Mouse (Mus musculus): ENCODE data around the gene Osbpl8. TPM values are rescaled to one million over a fixed set of nuclear protein-coding genes. Genes with fewer than 3 reads are reported as not detected.
A peak's percentile ranks its signal among the peaks of the same experiment; 100 is the strongest.

Osbpl8 gene
- polyA plus RNA-seq, 1 experiment: 17.1 TPM

- H3K36me3 ChIP-seq (ENCODE audit: control insufficient read depth, insufficient read depth, low read length): peaks cover 2% of the 10 kb centered on the region
- TF ChIP-seq POLR2A (IDR thresholded peaks at IDR 0.05; ENCODE audit: low read depth, low read length): no peak
- TF ChIP-seq CTCF (conservative IDR thresholded peaks at IDR 0.05; ENCODE audit: insufficient read depth, insufficient read length, low read depth, low read length): no peak
- no peaks in the 10 kb centered on the region for H3K27me3 ChIP-seq (replicated peaks; ENCODE audit: control insufficient read depth, insufficient read depth, low read length)
- H3K4me3 ChIP-seq (ENCODE audit: insufficient read depth, low read depth, low read length): no peak overlapping the region
- H3K4me1 ChIP-seq (ENCODE audit: control insufficient read depth, insufficient read depth, low read length): no peaks in the 10 kb centered on the region
- no peak for DNase-seq
- 69% methylated on average over 5 of the region's 5 CpGs for whole genome bisulfite sequencing
- H3K27ac ChIP-seq (ENCODE audit: insufficient read depth, low read depth, low read length): no peak overlapping the region
Observed at GRCm38 (mm10) chr10:111251666-111252065, 87.1 kb downstream of the Osbpl8 start.

- no peaks in the 10 kb centered on the region for H3K27me3 ChIP-seq (replicated peaks; ENCODE audit: control insufficient read depth, insufficient read depth, low read length)
- peaks cover 5% of the 10 kb centered on the region; the same call in 1 of the 2 replicates for H3K4me1 ChIP-seq (ENCODE audit: control insufficient read depth, insufficient read depth, low read length)
- TF ChIP-seq POLR2A (IDR thresholded peaks at IDR 0.05; ENCODE audit: low read depth, low read length) (no peak), CTCF (conservative IDR thresholded peaks at IDR 0.05; ENCODE audit: insufficient read depth, insufficient read length, low read depth, low read length) (no peak)
- no peak overlapping the region for H3K27ac ChIP-seq (ENCODE audit: insufficient read depth, low read depth, low read length)
- 94% methylated on average over 6 of the region's 6 CpGs for WGBS
- H3K36me3 ChIP-seq (ENCODE audit: control insufficient read depth, insufficient read depth, low read length): peaks cover 2% of the 10 kb centered on the region
- H3K4me3 ChIP-seq (ENCODE audit: insufficient read depth, low read depth, low read length): no peak overlapping the region
- DNase-seq: no peak
Observed at GRCm38 (mm10) chr10:111255228-111255627, 90.7 kb downstream of the Osbpl8 start.

- no peak for DNase-seq
- WGBS: 81% methylated on average over 3 of the region's 3 CpGs
- Histone ChIP-seq H3K4me1 (ENCODE audit: control insufficient read depth, insufficient read depth, low read length) (peaks cover 5% of the 10 kb centered on the region; the same call in 1 of the 2 replicates), H3K4me3 (ENCODE audit: insufficient read depth, low read depth, low read length) (no peak overlapping the region), H3K27ac (ENCODE audit: insufficient read depth, low read depth, low read length) (no peak overlapping the region), H3K27me3 (replicated peaks; ENCODE audit: control insufficient read depth, insufficient read depth, low read length) (no peaks in the 10 kb centered on the region), H3K36me3 (ENCODE audit: control insufficient read depth, insufficient read depth, low read length) (peaks cover 2% of the 10 kb centered on the region)
- TF ChIP-seq CTCF (conservative IDR thresholded peaks at IDR 0.05; ENCODE audit: insufficient read depth, insufficient read length, low read depth, low read length) (no peak), POLR2A (IDR thresholded peaks at IDR 0.05; ENCODE audit: low read depth, low read length) (no peak)
Observed at GRCm38 (mm10) chr10:111256156-111256555, 91.6 kb downstream of the Osbpl8 start.

- H3K27me3 ChIP-seq (replicated peaks; ENCODE audit: control insufficient read depth, insufficient read depth, low read length): no peaks in the 10 kb centered on the region
- 83% methylated on average over 3 of the region's 3 CpGs for WGBS
- H3K4me3 ChIP-seq (ENCODE audit: insufficient read depth, low read depth, low read length): no peak overlapping the region
- DNase-seq: no peak
- H3K27ac ChIP-seq (ENCODE audit: insufficient read depth, low read depth, low read length): no peak overlapping the region
- TF ChIP-seq POLR2A (IDR thresholded peaks at IDR 0.05; ENCODE audit: low read depth, low read length) (no peak), CTCF (conservative IDR thresholded peaks at IDR 0.05; ENCODE audit: insufficient read depth, insufficient read length, low read depth, low read length) (no peak)
- H3K4me1 ChIP-seq (ENCODE audit: control insufficient read depth, insufficient read depth, low read length): peaks cover 5% of the 10 kb centered on the region; the same call in 1 of the 2 replicates
- H3K36me3 ChIP-seq (ENCODE audit: control insufficient read depth, insufficient read depth, low read length): peaks cover 2% of the 10 kb centered on the region
Observed at GRCm38 (mm10) chr10:111257358-111257757, 92.8 kb downstream of the Osbpl8 start.

- H3K4me1 ChIP-seq (ENCODE audit: control insufficient read depth, insufficient read depth, low read length): peaks cover 5% of the 10 kb centered on the region; the same call in 1 of the 2 replicates
- no peaks in the 10 kb centered on the region for H3K27me3 ChIP-seq (replicated peaks; ENCODE audit: control insufficient read depth, insufficient read depth, low read length)
- no peak overlapping the region for H3K27ac ChIP-seq (ENCODE audit: insufficient read depth, low read depth, low read length)
- H3K4me3 ChIP-seq (ENCODE audit: insufficient read depth, low read depth, low read length): no peak overlapping the region
- peak; percentile 65 for DNase-seq
- 41% methylated on average over 3 of the region's 3 CpGs for WGBS
- peaks cover 2% of the 10 kb centered on the region for H3K36me3 ChIP-seq (ENCODE audit: control insufficient read depth, insufficient read depth, low read length)
- TF ChIP-seq CTCF (conservative IDR thresholded peaks at IDR 0.05; ENCODE audit: insufficient read depth, insufficient read length, low read depth, low read length) (no peak), POLR2A (IDR thresholded peaks at IDR 0.05; ENCODE audit: low read depth, low read length) (no peak)
Observed at GRCm38 (mm10) chr10:111258256-111258655, 93.7 kb downstream of the Osbpl8 start.

GRCm38 (mm10) chr10:111271687-111272086 is 107.1 kb downstream of the Osbpl8 start:
- Histone ChIP-seq H3K27ac (ENCODE audit: insufficient read depth, low read depth, low read length) (no peak overlapping the region), H3K36me3 (ENCODE audit: control insufficient read depth, insufficient read depth, low read length) (peaks cover 18% of the 10 kb centered on the region), H3K27me3 (replicated peaks; ENCODE audit: control insufficient read depth, insufficient read depth, low read length) (no peaks in the 10 kb centered on the region), H3K4me1 (ENCODE audit: control insufficient read depth, insufficient read depth, low read length) (no peaks in the 10 kb centered on the region), H3K4me3 (ENCODE audit: insufficient read depth, low read depth, low read length) (no peak overlapping the region)
- WGBS: 64% methylated on average over 15 of the region's 15 CpGs
- TF ChIP-seq POLR2A (IDR thresholded peaks at IDR 0.05; ENCODE audit: low read depth, low read length): no peak
- no peak for TF ChIP-seq CTCF (conservative IDR thresholded peaks at IDR 0.05; ENCODE audit: insufficient read depth, insufficient read length, low read depth, low read length)
- DNase-seq: peak; percentile 25

- no peak overlapping the region for H3K4me3 ChIP-seq (ENCODE audit: insufficient read depth, low read depth, low read length)
- WGBS: 73% methylated on average over 11 of the region's 11 CpGs
- H3K27ac ChIP-seq (ENCODE audit: insufficient read depth, low read depth, low read length): no peak overlapping the region
- no peaks in the 10 kb centered on the region for H3K4me1 ChIP-seq (ENCODE audit: control insufficient read depth, insufficient read depth, low read length)
- TF ChIP-seq POLR2A (IDR thresholded peaks at IDR 0.05; ENCODE audit: low read depth, low read length) (no peak), CTCF (conservative IDR thresholded peaks at IDR 0.05; ENCODE audit: insufficient read depth, insufficient read length, low read depth, low read length) (no peak)
- peaks cover 15% of the 10 kb centered on the region for H3K36me3 ChIP-seq (ENCODE audit: control insufficient read depth, insufficient read depth, low read length)
- DNase-seq: peak; percentile 20
- no peaks in the 10 kb centered on the region for H3K27me3 ChIP-seq (replicated peaks; ENCODE audit: control insufficient read depth, insufficient read depth, low read length)
Observed at GRCm38 (mm10) chr10:111272905-111273304, 108.4 kb downstream of the Osbpl8 start.
